Mouse (Mus musculus) left cerebral cortex, adult 8-10 months (tissue): Measurements from ENCODE around the gene Ms4a18. TPM values are rescaled to one million over a fixed set of nuclear protein-coding genes. Genes with fewer than 3 reads are reported as not detected.

ENCODE experiments used
- total RNA-seq, 4 experiments: library from RNA; stranded (reverse); gene quantifications; 2 replicates each; pipeline ENCODE4 v1.2.4; 2022

The Ms4a18 gene
- total RNA-seq, 4 experiments from 2014 or later, result not detected

Other genes starting within 250 kb of the Ms4a18 start
- gene Cd6, start 188.0 kb downstream of the Ms4a18 start, total RNA-seq, result 1 to 10 TPM; 1.5 to 4.1 (median 2.2) TPM
- 10 to 100 TPM in 1 of 4 experiments, 1 to 10 TPM in 3; 1.2 to 11.7 (median 3.9) TPM for gene Slc15a3, start 178.3 kb downstream of the Ms4a18 start, total RNA-seq
- 100 to 1,000 TPM; 218 to 239 (median 228) TPM for gene Tmem132a, start 148.1 kb downstream of the Ms4a18 start, total RNA-seq
- gene Tmem109, start 136.0 kb downstream of the Ms4a18 start, total RNA-seq, result 10 to 100 TPM; 45.0 to 48.1 (median 45.5) TPM
- 100 to 1,000 TPM; 196 to 220 (median 207) TPM for gene Prpf19, start 122.8 kb downstream of the Ms4a18 start, total RNA-seq
- gene Zp1, start 97.4 kb downstream of the Ms4a18 start, total RNA-seq, result 1 to 10 TPM in 1 of 4 experiments, under 1 TPM in 1, not detected in 2; 0.19 to 1.5 TPM
- under 1 TPM in 2 of 4 experiments, not detected in 2; 0.17 to 0.19 TPM for gene Ptgdr2, start 80.9 kb downstream of the Ms4a18 start, total RNA-seq
- gene Ccdc86, start 68.8 kb downstream of the Ms4a18 start, total RNA-seq, result 1 to 10 TPM; 7.2 to 8.2 (median 7.7) TPM
- gene Ms4a10, start 43.4 kb downstream of the Ms4a18 start, total RNA-seq, result not detected
- 1 to 10 TPM in 1 of 4 experiments, not detected in 3; 1.1 TPM for gene Ms4a15, start 24.8 kb downstream of the Ms4a18 start, total RNA-seq
- gene Ms4a8a, start 63.1 kb upstream of the Ms4a18 start, total RNA-seq, result under 1 TPM in 1 of 4 experiments, not detected in 3; 0.46 TPM
- not detected for gene 1700017D01Rik, start 112.8 kb upstream of the Ms4a18 start, total RNA-seq
- gene 1700025F22Rik, start 147.3 kb upstream of the Ms4a18 start, total RNA-seq, result not detected
- gene Ms4a13, start 178.7 kb upstream of the Ms4a18 start, total RNA-seq, result not detected
- gene Ms4a12, start 214.4 kb upstream of the Ms4a18 start, total RNA-seq, result not detected
- not detected for gene Ms4a1, start 248.2 kb upstream of the Ms4a18 start, total RNA-seq